Mouse (Mus musculus) MEL (cell line): ENCODE measurements around the gene Gpsm2.

ENCODE experiments used
- CHD1 ChIP-seq: IDR thresholded peaks from 2 replicates; pipeline ENCODE4 v1.6.1; 2012; ENCODE audit warnings: low read depth, mild to moderate bottlenecking, inconsistent platforms, low read length, improper control_type of control experiment
- CTCF ChIP-seq, 3 experiments: IDR thresholded peaks in 2 of 3; conservative IDR thresholded peaks in 1 of 3; 2 replicates each; pipeline ENCODE4 v1.5.1; 2011 to 2012; ENCODE audit warnings: low read length in 3 of 3, low read depth in 2 of 3, mild to moderate bottlenecking in 2 of 3, improper control_type of control experiment in 1 of 3, inconsistent platforms in 1 of 3, mixed read lengths in 1 of 3, moderate library complexity in 1 of 3; ENCODE audit not compliant: control insufficient read depth in 1 of 3, insufficient read depth in 1 of 3, poor library complexity in 1 of 3, severe bottlenecking in 1 of 3
- E2F4 ChIP-seq: IDR thresholded peaks from 2 replicates; pipeline ENCODE4 v1.6.1; 2011; ENCODE audit warnings: low read depth, low read length, improper control_type of control experiment, borderline replicate concordance
- EP300 ChIP-seq, 2 experiments: IDR thresholded peaks; 2 replicates each; pipeline ENCODE4 v1.6.1; 2011; ENCODE audit warnings: improper control_type of control experiment in 2 of 2, low read length in 2 of 2, low read depth in 1 of 2, mild to moderate bottlenecking in 1 of 2
- ETS1 ChIP-seq: IDR thresholded peaks from 2 replicates; pipeline ENCODE4 v1.6.1; 2012; ENCODE audit warnings: low read depth, mild to moderate bottlenecking, inconsistent platforms, low read length, improper control_type of control experiment, moderate library complexity
- GATA1 ChIP-seq: IDR thresholded peaks from 2 replicates; pipeline ENCODE4 v1.6.1; 2011; ENCODE audit warnings: low read depth, low read length, improper control_type of control experiment
- MXI1 ChIP-seq: IDR thresholded peaks from 2 replicates; pipeline ENCODE4 v1.6.1; 2011; ENCODE audit warnings: mild to moderate bottlenecking, low read depth, low read length, improper control_type of control experiment
- NRF1 ChIP-seq: IDR thresholded peaks from 2 replicates; pipeline ENCODE4 v1.6.1; 2014; ENCODE audit warnings: low read depth, mild to moderate bottlenecking, inconsistent platforms, low read length, improper control_type of control experiment, moderate library complexity; ENCODE audit not compliant: poor library complexity, insufficient read depth, severe bottlenecking
- POLR2A ChIP-seq, 2 experiments: IDR thresholded peaks; 2 replicates each; pipeline ENCODE4 v1.6.1; 2011 to 2012; ENCODE audit warnings: low read length in 2 of 2, mild to moderate bottlenecking in 2 of 2, control low read depth in 1 of 2, improper control_type of control experiment in 1 of 2, low read depth in 1 of 2, moderate library complexity in 1 of 2; ENCODE audit not compliant: control insufficient read depth in 1 of 2, insufficient read depth in 1 of 2, poor library complexity in 1 of 2
- UBTF ChIP-seq: IDR thresholded peaks from 2 replicates; pipeline ENCODE4 v1.6.1; 2012; ENCODE audit warnings: low read depth, mild to moderate bottlenecking, inconsistent platforms, low read length, improper control_type of control experiment, moderate library complexity, borderline replicate concordance; ENCODE audit not compliant: insufficient read depth
- USF1 ChIP-seq: IDR thresholded peaks from 2 replicates; pipeline ENCODE4 v1.6.1; 2014; ENCODE audit warnings: low read depth, mild to moderate bottlenecking, inconsistent platforms, low read length, improper control_type of control experiment, moderate library complexity
- USF2 ChIP-seq, 2 experiments: IDR thresholded peaks; 2 replicates each; pipeline ENCODE4 v1.6.1; 2011 to 2012; ENCODE audit warnings: improper control_type of control experiment in 2 of 2, low read length in 2 of 2, borderline replicate concordance in 1 of 2, inconsistent platforms in 1 of 2, low read depth in 1 of 2, mild to moderate bottlenecking in 1 of 2; ENCODE audit not compliant: insufficient read depth in 1 of 2

GRCm38 (mm10) chr3:108721076-108721991 lies 775 bp downstream of the Gpsm2 start:
- no peak for TF ChIP-seq POLR2A (IDR thresholded peaks at IDR 0.05; ENCODE audit: control insufficient read depth in 1 of 2, insufficient read depth in 1 of 2, low read depth in 1 of 2, low read length in 2 of 2, poor library complexity in 1 of 2)
- TF ChIP-seq CTCF (IDR thresholded peaks at IDR 0.05 in 2 of 3, conservative IDR thresholded peaks at IDR 0.05 in 1 of 3; ENCODE audit: control insufficient read depth in 1 of 3, insufficient read depth in 1 of 3, low read depth in 2 of 3, low read length in 3 of 3, poor library complexity in 1 of 3, severe bottlenecking in 1 of 3): no peak
- no peak for TF ChIP-seq CHD1
- no peak for TF ChIP-seq ETS1
- TF ChIP-seq USF2 (IDR thresholded peaks at IDR 0.05; ENCODE audit: borderline replicate concordance in 1 of 2, insufficient read depth in 1 of 2, low read depth in 1 of 2, low read length in 2 of 2): no peak
- TF ChIP-seq MXI1: no peak
- TF ChIP-seq USF1: no peak
- TF ChIP-seq NRF1: no peak
- no peak for TF ChIP-seq UBTF
- no peak for TF ChIP-seq E2F4
- no peak for TF ChIP-seq GATA1
- no peak for TF ChIP-seq EP300 (IDR thresholded peaks at IDR 0.05; ENCODE audit: low read depth in 1 of 2, low read length in 2 of 2)
